Comparison of ENCODE assay signal across 27 mouse cellular contexts in genomic region chr2:121299471-121299870, GRCm38 (mm10). TPM values are rescaled to one million over a fixed set of nuclear protein-coding genes. Genes with fewer than 3 reads are reported as not detected.
DNase-seq lines count a peak whose midpoint lies in the region; ATAC-seq and TF ChIP-seq lines count a peak whose summit lies in the region.
"Had no signal": no experiment of that assay in that cellular context is flagged by ENCODE, and none has a peak within 500 bp of the region (broad histone marks: within the 10 kb centered on the region; RNA-seq: fewer than 3 reads in every experiment).

No protein-coding gene starts in this region.

- peak overlapping the region; percentile 46; the same call in 1 of the 2 replicates for H3K27ac ChIP-seq in layer of hippocampus, adult 2 months
- no peak overlapping the region for H3K27ac ChIP-seq in heart, embryonic 11.5 days (ENCODE audit: low read depth, low read length)
- H3K27ac ChIP-seq in hindbrain, embryonic 14.5 days, result no peak overlapping the region
- H3K27ac ChIP-seq: forebrain, embryonic 13.5 days; heart, adult 2 months; heart, embryonic 10.5 days; hindbrain, embryonic 13.5 days; hindbrain, postnatal 0 days had no signal

- DNase-seq in cerebellum, adult 18-20 months, result peak; percentile 52 to 60
- DNase-seq in cerebellum, postnatal 4 days (ENCODE audit: low spot score in 2 of 2), result no peak
- DNase-seq in layer of hippocampus, adult 2 months (ENCODE audit: low spot score in 2 of 2), result no peak
- no peak for DNase-seq in layer of hippocampus, adult 11-12 months (ENCODE audit: low spot score)
- peak; percentile 56 to 65 for DNase-seq in cerebellum, postnatal 25 days
- no peak for DNase-seq in hindbrain, embryonic 14.5 days (ENCODE audit: low spot score)
- DNase-seq: adrenal gland, adult 8-10 months; adrenal gland, postnatal 25 days; gastrocnemius, postnatal 10 days; gastrocnemius, postnatal 36 days; heart, adult 2 months; kidney, adult 18-20 months had no signal

- peaks cover 63% of the 10 kb centered on the region for H3K36me3 ChIP-seq in E14TG2a.4 (ENCODE audit: insufficient read depth, low read length)
- H3K36me3 ChIP-seq in heart, embryonic 11.5 days (ENCODE audit: control insufficient read depth, insufficient read depth, low read length), result no peaks in the 10 kb centered on the region; the same call in 1 of the 2 replicates
- peaks cover 55% of the 10 kb centered on the region for H3K36me3 ChIP-seq in hindbrain, embryonic 14.5 days (replicated peaks; ENCODE audit: control insufficient read depth, insufficient read depth)

- H3K4me2 ChIP-seq in heart, embryonic 11.5 days, result no peak overlapping the region
- H3K4me2 ChIP-seq in hindbrain, embryonic 14.5 days (replicated peaks), result no peak overlapping the region
- H3K4me2 ChIP-seq: forebrain, embryonic 13.5 days; hindbrain, embryonic 13.5 days had no signal

- H3K27me3 ChIP-seq in E14TG2a.4 (ENCODE audit: insufficient read depth, low read length), result peaks cover 38% of the 10 kb centered on the region
- peaks cover 34% of the 10 kb centered on the region for H3K27me3 ChIP-seq in heart, embryonic 11.5 days (ENCODE audit: control insufficient read depth, insufficient read depth, low read length)
- no peaks in the 10 kb centered on the region for H3K27me3 ChIP-seq in hindbrain, embryonic 14.5 days (ENCODE audit: control insufficient read depth, insufficient read depth, low read length)
- H3K27me3 ChIP-seq: forebrain, embryonic 13.5 days; hindbrain, embryonic 13.5 days had no signal

- H3K9me3 ChIP-seq in E14TG2a.4 (ENCODE audit: low read length), result peaks cover 16% of the 10 kb centered on the region
- H3K9me3 ChIP-seq in heart, embryonic 11.5 days (replicated peaks; ENCODE audit: control insufficient read depth, low read length), result no peaks in the 10 kb centered on the region
- no peaks in the 10 kb centered on the region for H3K9me3 ChIP-seq in hindbrain, embryonic 14.5 days (ENCODE audit: control insufficient read depth, low read length)
- H3K9me3 ChIP-seq: forebrain, embryonic 10.5 days; forebrain, embryonic 13.5 days; heart, embryonic 10.5 days; hindbrain, embryonic 13.5 days had no signal

- WGBS in heart, embryonic 11.5 days (ENCODE audit: insufficient replicate concordance), result 73% methylated on average over 17 of the region's 17 CpGs
- 87% methylated on average over 17 of the region's 17 CpGs for WGBS in hindbrain, embryonic 14.5 days

- no peak overlapping the region for H3K4me3 ChIP-seq in layer of hippocampus, adult 2 months
- H3K4me3 ChIP-seq in E14TG2a.4 (replicated peaks; ENCODE audit: low read length), result peak overlapping the region; percentile 52
- H3K4me3 ChIP-seq in heart, embryonic 11.5 days (ENCODE audit: low read depth, low read length), result no peak overlapping the region
- no peak overlapping the region for H3K4me3 ChIP-seq in hindbrain, embryonic 14.5 days (replicated peaks; ENCODE audit: low read length)
- H3K4me3 ChIP-seq: forebrain, embryonic 10.5 days; forebrain, embryonic 13.5 days; heart, adult 2 months; heart, embryonic 10.5 days; hindbrain, embryonic 13.5 days had no signal

- no peak for TF ChIP-seq CTCF in layer of hippocampus, adult 2 months (conservative IDR thresholded peaks at IDR 0.05)
- TF ChIP-seq CTCF in E14TG2a.4 (conservative IDR thresholded peaks at IDR 0.05; ENCODE audit: low read length), result no peak

- H3K4me1 ChIP-seq in E14TG2a.4 (replicated peaks; ENCODE audit: low read depth, low read length), result peaks cover 80% of the 10 kb centered on the region
- peaks cover 28% of the 10 kb centered on the region for H3K4me1 ChIP-seq in heart, embryonic 11.5 days (ENCODE audit: control insufficient read depth, insufficient read depth, low read length)
- peaks cover 29% of the 10 kb centered on the region for H3K4me1 ChIP-seq in hindbrain, embryonic 14.5 days (replicated peaks; ENCODE audit: control insufficient read depth, insufficient read depth, low read length)

- ATAC-seq in heart, embryonic 11.5 days (replicated peaks; ENCODE audit: insufficient number of reproducible peaks, low FRiP score, low TSS enrichment), result no peak
- ATAC-seq in hindbrain, embryonic 14.5 days (ENCODE audit: low FRiP score), result no peak
- ATAC-seq: activated CD4-positive, CD25-positive, alpha-beta regulatory T cell, adult 4 months; CD4-positive, CD25-positive, alpha-beta regulatory T cell, adult 4 months; forebrain, embryonic 13.5 days; forebrain, embryonic 16.5 days; hindbrain, postnatal 0 days; inflammation-experienced regulatory T-cells, adult 6 months; intestine, embryonic 16.5 days had no signal

- H3K9ac ChIP-seq in heart, embryonic 11.5 days (ENCODE audit: low read depth, low read length), result no peak overlapping the region
- no peak overlapping the region for H3K9ac ChIP-seq in hindbrain, embryonic 14.5 days
- H3K9ac ChIP-seq: forebrain, embryonic 13.5 days; hindbrain, embryonic 13.5 days had no signal

RNA-seq across cellular contexts. Expression of gene Map1a, which starts 10.1 kb away (rescaled TPM):
- total RNA-seq in layer of hippocampus, adult 2 months (2021), result 100 to 1,000 TPM; 622 to 629 TPM
- 4.0 and 6.6 TPM in 2 replicates for polyA plus RNA-seq in heart, embryonic 11.5 days (2014; fragmentation: Nextera tagmentation; extraction: Ambion mirVana)
- 50.1 and 57.2 TPM in 2 replicates for polyA plus RNA-seq in hindbrain, embryonic 14.5 days (2014; fragmentation: Nextera tagmentation; extraction: Ambion mirVana)
- total RNA-seq: granulocyte monocyte progenitor cell, adult 5-6 weeks; hematopoietic stem cell, adult 5-6 weeks had no signal

RNA-seq across cellular contexts. Expression of gene Trp53bp1, which starts 28.3 kb away (rescaled TPM):
- total RNA-seq in layer of hippocampus, adult 2 months (2021), result 100 to 1,000 TPM; 148 to 162 TPM
- 60.1 and 63.5 TPM in 2 replicates for polyA plus RNA-seq in heart, embryonic 11.5 days (2014; fragmentation: Nextera tagmentation; extraction: Ambion mirVana)
- polyA plus RNA-seq in hindbrain, embryonic 14.5 days (2014; fragmentation: Nextera tagmentation; extraction: Ambion mirVana), result 165 and 170 TPM in 2 replicates

RNA-seq across cellular contexts. Expression of gene Ppip5k1, which starts 55.7 kb away (rescaled TPM):
- total RNA-seq in layer of hippocampus, adult 2 months (2021), result 100 to 1,000 TPM; 106 to 110 TPM
- 10.8 and 11.5 TPM in 2 replicates for polyA plus RNA-seq in heart, embryonic 11.5 days (2014; fragmentation: Nextera tagmentation; extraction: Ambion mirVana)
- polyA plus RNA-seq in hindbrain, embryonic 14.5 days (2014; fragmentation: Nextera tagmentation; extraction: Ambion mirVana), result 18.6 and 19.3 TPM in 2 replicates

RNA-seq across cellular contexts. Expression of gene Ckmt1, which starts 58.0 kb away (rescaled TPM):
- total RNA-seq in layer of hippocampus, adult 2 months (2021), result 100 to 1,000 TPM; 360 to 396 TPM
- polyA plus RNA-seq in heart, embryonic 11.5 days (2014; fragmentation: Nextera tagmentation; extraction: Ambion mirVana), result 1.3 and 2.5 TPM in 2 replicates
- polyA plus RNA-seq in hindbrain, embryonic 14.5 days (2014; fragmentation: Nextera tagmentation; extraction: Ambion mirVana), result 90.5 and 103 TPM in 2 replicates
- total RNA-seq: gastrocnemius, adult 18-20 months; gastrocnemius, postnatal 36 days; granulocyte monocyte progenitor cell, adult 5-6 weeks; hematopoietic stem cell, adult 5-6 weeks had no signal
- polyA plus RNA-seq: CD4-positive, CD25-positive, alpha-beta regulatory T cell, adult 4 months had no signal

Comparison
In these comparisons a context has a peak if more than half of its experiments do, and no peak if none do; other contexts are left out.
1. DNase-seq: peak in cerebellum, adult 18-20 months (2 of 2) and cerebellum, postnatal 25 days (2 of 2); none in cerebellum, postnatal 4 days (0 of 2), layer of hippocampus, adult 2 months (0 of 2), layer of hippocampus, adult 11-12 months (single experiment) and hindbrain, embryonic 14.5 days (single experiment).